Mouse (Mus musculus) stomach, postnatal 0 days (tissue): ENCODE measurements around the gene Ddo. TPM values are rescaled to one million over a fixed set of nuclear protein-coding genes. Genes with fewer than 3 reads are reported as not detected.
A peak's percentile ranks its signal among the peaks of the same experiment; 100 is the strongest.

ENCODE experiments used
- ATAC-seq: fragments of 200-750 bp; cut with Nextera tagmentation; 2 replicates; pipeline ENCODE4 v1.8.0; 2017; ENCODE audit not compliant: low FRiP score, low TSS enrichment
- DNase-seq: peaks from one replicate; pipeline ENCODE4 v3.0.0-alpha.2; 2016; ENCODE audit warnings: low spot score
- H3K27ac ChIP-seq: fragments of 300-500 bp; sonication (generic); replicated peaks from 2 replicates; pipeline ENCODE4 v1.5.1; 2014; ENCODE audit warnings: mild to moderate bottlenecking, control low read depth
- H3K27me3 ChIP-seq: fragments of 300-500 bp; sonication (generic); 2 replicates; pipeline ENCODE4 v1.6.1; 2014; ENCODE audit warnings: low read length; ENCODE audit not compliant: control insufficient read depth, insufficient read depth
- H3K36me3 ChIP-seq: fragments of 300-500 bp; sonication (generic); 2 replicates; pipeline ENCODE4 v1.6.1; 2014; ENCODE audit warnings: low read length, mixed read lengths; ENCODE audit not compliant: control insufficient read depth, insufficient read depth
- H3K4me1 ChIP-seq: fragments of 300-500 bp; sonication (generic); replicated peaks from 2 replicates; pipeline ENCODE4 v1.6.1; 2014; ENCODE audit warnings: antibody characterized with exemption; ENCODE audit not compliant: control insufficient read depth, insufficient read depth
- H3K4me2 ChIP-seq: fragments of 300-500 bp; sonication (generic); replicated peaks from 2 replicates; pipeline ENCODE4 v1.6.1; 2014; ENCODE audit warnings: low read depth, mild to moderate bottlenecking, control low read depth, moderate library complexity
- H3K4me3 ChIP-seq: fragments of 300-500 bp; sonication (generic); 2 replicates; pipeline ENCODE4 v1.5.1; 2014; ENCODE audit warnings: low read depth, low read length, control low read depth
- H3K9ac ChIP-seq: fragments of 300-500 bp; sonication (generic); 2 replicates; pipeline ENCODE4 v1.6.1; 2014; ENCODE audit warnings: mild to moderate bottlenecking, low read length, control low read depth, mixed read lengths
- H3K9me3 ChIP-seq: fragments of 300-500 bp; sonication (generic); 2 replicates; pipeline ENCODE4 v1.6.1; 2016; ENCODE audit warnings: low read length; ENCODE audit not compliant: control insufficient read depth
- CTCF ChIP-seq: IDR thresholded peaks from 2 replicates; pipeline ENCODE4 v1.5.1; 2016; ENCODE audit warnings: antibody characterized with exemption, low read depth, mild to moderate bottlenecking, moderate library complexity
- EP300 ChIP-seq: optimal IDR thresholded peaks from 2 replicates; pipeline ENCODE3; 2016; ENCODE audit warnings: antibody characterized with exemption
- WGBS: fragments of 180-500 bp; shearing (Covaris S2); extraction: QIAGEN DNeasy Blood & Tissue Kit; methylation state at CpG from one replicate; pipeline ENCODE4 v1.1.7; 2014; 5-methylcytosine and 5-hydroxymethylcytosine counted together
- polyA plus RNA-seq: library from polyadenylated mRNA; unstranded; fragments of >200 nt; fragmentation: Nextera tagmentation; extraction: Ambion mirVana; gene quantifications from 2 replicates; pipeline ENCODE4 v1.2.1, GENCODE M21; 2015

The Ddo gene
- polyA plus RNA-seq, 1 experiment from 2014 or later: 2.8 TPM

DNA sequence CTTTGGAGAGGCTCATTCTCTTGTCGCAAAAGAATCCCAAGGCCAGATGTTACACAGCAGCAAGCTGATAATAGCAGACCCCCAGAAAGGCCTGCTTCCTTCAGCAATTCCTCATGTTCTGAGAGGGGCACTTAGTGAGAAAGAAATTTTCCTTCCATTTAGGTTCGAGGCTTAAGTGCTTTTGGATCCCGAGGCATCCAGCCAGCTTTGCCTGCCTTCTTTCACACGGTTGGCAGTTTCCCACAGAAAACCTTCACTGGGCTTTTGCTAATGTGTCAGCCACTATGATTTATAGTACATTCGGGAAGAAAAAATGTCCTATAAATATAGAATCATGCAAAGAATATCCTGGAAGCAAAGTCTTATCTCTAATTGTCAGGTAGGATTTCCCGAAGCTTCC lies 89.3 kb downstream of the Ddo start:
- 40% methylated on average over 6 of the region's 6 CpGs for WGBS
- H3K9me3 ChIP-seq: no peaks in the 10 kb centered on the region
- no peak overlapping the region for H3K4me2 ChIP-seq
- H3K4me1 ChIP-seq: no peaks in the 10 kb centered on the region
- ATAC-seq: peak; percentile 10; the same call in 1 of the 2 replicates
- no peak overlapping the region for H3K4me3 ChIP-seq
- H3K9ac ChIP-seq: no peak overlapping the region
- H3K27me3 ChIP-seq: no peaks in the 10 kb centered on the region
- H3K27ac ChIP-seq: no peak overlapping the region
- TF ChIP-seq CTCF (no peak), EP300 (no peak)
- no peak for DNase-seq
- H3K36me3 ChIP-seq: no peaks in the 10 kb centered on the region

DNA sequence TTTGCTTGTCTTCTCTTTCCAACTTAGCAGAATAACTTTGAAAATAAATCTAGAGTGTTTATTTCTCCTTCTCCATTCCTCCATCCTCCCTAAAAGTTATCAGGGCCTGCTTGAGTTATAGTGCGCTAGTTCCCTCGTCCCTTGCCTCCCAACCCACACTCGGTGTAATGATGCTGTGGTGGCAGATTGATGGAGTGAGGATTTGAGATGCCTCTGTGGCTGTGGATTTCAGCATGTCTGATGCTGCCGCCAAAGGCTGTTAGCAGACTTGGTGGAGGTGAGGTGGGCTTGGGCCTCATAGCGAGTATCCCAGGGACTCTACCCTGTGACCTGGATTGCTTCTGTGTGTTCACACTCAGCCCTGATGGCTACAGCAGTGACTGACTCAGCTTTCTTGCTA lies 91.1 kb downstream of the Ddo start:
- no peak overlapping the region for H3K9ac ChIP-seq

DNA sequence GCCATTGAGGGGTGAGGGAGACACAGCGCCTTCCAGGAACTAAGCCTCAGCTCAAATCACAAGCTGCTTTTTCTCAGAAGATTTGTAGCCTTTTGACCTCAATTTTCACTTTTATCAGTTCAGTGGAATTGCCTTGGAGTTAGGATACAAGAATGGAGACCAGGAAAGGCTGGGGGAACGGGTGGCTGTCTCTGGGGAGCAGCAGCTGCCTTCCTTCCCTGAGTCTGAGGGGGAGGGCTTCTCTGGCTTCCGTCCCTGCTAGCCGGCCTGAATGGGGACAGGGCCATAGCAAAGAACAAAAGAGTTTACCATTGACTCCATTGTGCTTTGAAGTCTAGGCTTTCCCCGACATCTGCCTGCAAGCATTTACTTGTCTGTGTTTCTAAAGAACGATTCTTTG lies 94.5 kb downstream of the Ddo start:
- Histone ChIP-seq H3K4me1 (no peaks in the 10 kb centered on the region), H3K9ac (no peak overlapping the region), H3K27me3 (no peaks in the 10 kb centered on the region), H3K27ac (no peak overlapping the region), H3K9me3 (no peaks in the 10 kb centered on the region), H3K4me3 (no peak overlapping the region), H3K36me3 (no peaks in the 10 kb centered on the region), H3K4me2 (no peak overlapping the region)
- ATAC-seq (no peak), DNase-seq (no peak)
- WGBS: 53% methylated on average over 6 of the region's 6 CpGs
- no peak for TF ChIP-seq CTCF
- TF ChIP-seq EP300: no peak

More for the DNA sequence above, 91.1 kb downstream of the Ddo start:
- TF ChIP-seq CTCF (no peak), EP300 (no peak)
- WGBS: 66% methylated on average over 5 of the region's 5 CpGs
- no peak for DNase-seq
- H3K4me3 ChIP-seq: no peak overlapping the region
- no peaks in the 10 kb centered on the region for H3K4me1 ChIP-seq
- no peaks in the 10 kb centered on the region for H3K27me3 ChIP-seq
- H3K36me3 ChIP-seq: no peaks in the 10 kb centered on the region
- no peak for ATAC-seq
- H3K4me2 ChIP-seq: no peak overlapping the region
- H3K9me3 ChIP-seq: no peaks in the 10 kb centered on the region
- no peak overlapping the region for H3K27ac ChIP-seq

DNA sequence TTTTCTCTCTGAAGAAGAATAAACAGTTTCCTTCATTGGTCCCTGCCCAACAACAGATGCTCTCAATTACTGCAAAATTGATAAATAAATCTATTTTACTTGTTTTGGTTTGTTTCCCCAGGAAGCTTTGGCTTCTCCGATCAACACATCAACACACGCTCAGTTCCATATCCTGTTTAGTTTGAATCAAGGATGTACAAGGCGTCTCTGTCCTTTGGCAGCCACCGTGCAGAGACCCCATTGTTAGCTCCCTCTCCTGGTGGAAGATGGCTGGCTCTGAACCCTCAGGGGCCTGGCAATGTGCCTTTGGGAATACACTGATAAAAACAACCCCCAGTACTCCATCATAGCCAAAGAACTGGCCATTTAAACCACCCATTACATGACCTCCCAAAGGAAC lies 95.3 kb downstream of the Ddo start:
- H3K27me3 ChIP-seq: no peaks in the 10 kb centered on the region
- no peak for TF ChIP-seq EP300
- TF ChIP-seq CTCF: peak; percentile 50
- H3K9ac ChIP-seq: no peak overlapping the region
- no peak overlapping the region for H3K4me2 ChIP-seq
- H3K4me1 ChIP-seq: no peaks in the 10 kb centered on the region
- no peak overlapping the region for H3K4me3 ChIP-seq
- no peak for DNase-seq
- H3K27ac ChIP-seq: no peak overlapping the region
- no peaks in the 10 kb centered on the region for H3K9me3 ChIP-seq
- WGBS: 72% methylated on average over 4 of the region's 4 CpGs
- no peaks in the 10 kb centered on the region for H3K36me3 ChIP-seq
- ATAC-seq: no peak

DNA sequence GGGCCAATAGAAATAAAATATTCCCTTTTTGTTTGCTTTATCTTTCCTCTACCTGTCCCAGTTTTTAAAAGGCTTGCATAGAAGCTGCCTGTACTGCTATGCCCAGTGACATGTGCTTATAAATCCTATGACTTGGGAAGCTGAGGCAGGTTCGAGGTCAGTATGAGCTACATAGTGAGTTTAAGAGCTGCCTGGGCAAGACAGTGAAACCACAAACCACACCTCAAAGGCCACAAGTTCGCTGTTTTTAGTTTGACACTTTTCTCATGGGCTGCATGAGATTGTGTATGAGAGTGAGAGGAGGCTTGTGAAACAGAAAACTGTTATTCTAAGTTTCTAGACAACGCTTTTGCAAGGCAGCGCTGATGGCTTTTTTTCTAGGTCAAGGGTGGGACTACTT lies 95.7 kb downstream of the Ddo start:
- Histone ChIP-seq H3K4me2 (no peak overlapping the region), H3K27ac (no peak overlapping the region), H3K27me3 (no peaks in the 10 kb centered on the region), H3K9me3 (no peaks in the 10 kb centered on the region), H3K4me1 (no peaks in the 10 kb centered on the region), H3K4me3 (no peak overlapping the region), H3K9ac (no peak overlapping the region), H3K36me3 (no peaks in the 10 kb centered on the region)
- DNase-seq (no peak), ATAC-seq (no peak)
- TF ChIP-seq EP300: no peak
- no peak for TF ChIP-seq CTCF
- WGBS: 78% methylated on average over 4 of the region's 4 CpGs

DNA sequence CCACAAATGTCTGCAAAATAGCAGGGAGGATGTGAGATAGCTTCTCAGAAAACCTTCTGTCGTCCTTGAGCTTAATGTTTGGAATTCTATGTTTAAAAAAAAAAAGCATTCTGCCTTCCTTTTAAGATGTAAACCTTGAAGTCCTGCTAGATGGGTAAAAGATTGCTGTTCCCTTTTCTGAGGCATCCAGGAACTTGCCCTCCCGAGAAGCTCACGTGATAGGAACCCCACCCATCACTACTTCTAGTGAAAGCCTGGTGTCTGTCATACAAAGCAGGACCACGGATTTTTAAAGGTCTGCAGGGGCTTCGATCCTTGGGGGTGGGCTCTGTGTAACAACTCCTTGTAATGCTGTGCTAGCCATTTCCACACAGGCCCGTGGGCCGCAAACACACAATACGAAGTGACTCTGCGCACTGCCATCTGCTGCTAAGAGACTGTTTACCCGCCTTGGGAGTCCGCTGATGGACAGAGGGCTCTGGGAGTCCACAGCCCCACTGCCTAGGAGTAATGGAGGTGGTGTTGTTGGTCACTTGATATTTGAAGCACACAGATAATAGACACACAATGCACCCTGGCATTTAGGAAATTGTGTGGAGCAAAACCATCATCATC lies 96.6 kb downstream of the Ddo start:
- TF ChIP-seq CTCF (no peak), EP300 (no peak)
- Histone ChIP-seq H3K36me3 (no peaks in the 10 kb centered on the region), H3K27ac (no peak overlapping the region), H3K4me2 (no peak overlapping the region), H3K4me1 (no peaks in the 10 kb centered on the region), H3K9me3 (no peaks in the 10 kb centered on the region), H3K9ac (no peak overlapping the region), H3K4me3 (no peak overlapping the region), H3K27me3 (no peaks in the 10 kb centered on the region)
- DNase-seq (no peak), ATAC-seq (no peak)
- 51% methylated on average over 11 of the region's 11 CpGs for WGBS
